Mouse (Mus musculus): Measurements from ENCODE around the gene Fam83f.

DNA sequence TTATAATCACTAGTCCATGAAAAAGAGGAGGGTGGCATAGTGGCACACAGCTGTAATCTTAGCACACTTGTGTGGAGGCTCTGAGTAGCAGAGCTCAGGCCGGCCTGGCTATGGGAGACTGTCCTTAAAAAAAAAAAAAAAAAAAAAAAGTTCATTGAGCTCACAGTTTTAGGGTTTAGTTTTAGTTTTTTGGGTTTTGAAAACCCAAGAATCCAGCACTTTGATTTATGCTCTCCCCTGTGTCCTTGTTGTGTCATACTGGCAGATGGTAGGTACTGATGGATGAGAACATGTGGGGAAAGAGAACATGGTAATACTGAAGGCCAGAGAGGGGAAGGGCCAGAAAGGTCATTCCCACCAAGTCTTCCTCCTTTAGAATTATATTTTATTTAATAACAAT, 59.4 kb downstream of the Fam83f start:
- no peak for TF ChIP-seq POLR2A (IDR thresholded peaks at IDR 0.05; ENCODE audit: low read depth, low read length)
- no peak for TF ChIP-seq CTCF (IDR thresholded peaks at IDR 0.05; ENCODE audit: extremely low read depth, insufficient read depth, insufficient read length, insufficient replicate concordance)
